In the genomic region with DNA sequence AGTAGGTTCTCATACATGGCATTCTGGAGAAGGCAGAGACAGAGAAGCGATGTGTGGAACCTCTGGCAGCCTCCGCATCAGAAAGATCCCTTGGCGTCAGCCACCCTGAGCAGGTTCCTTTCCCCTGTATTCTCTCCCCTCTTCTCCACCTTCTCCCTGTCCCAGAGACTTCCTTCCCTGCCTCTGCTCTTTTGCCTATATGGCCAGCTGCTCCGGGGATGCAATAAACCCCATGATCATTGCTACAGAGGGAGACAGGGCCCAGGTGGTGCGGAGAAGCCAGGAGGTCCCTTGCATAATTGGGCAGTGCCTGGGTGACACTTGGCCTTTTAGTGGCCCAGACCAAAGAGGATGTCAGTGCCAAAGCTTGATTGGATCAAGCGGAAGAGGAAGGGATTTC, we compare ENCODE assay signal across 19 mouse cellular contexts.
A peak's percentile ranks its signal among the peaks of the same experiment; 100 is the strongest.
DNase-seq lines count a peak whose midpoint lies in the region; ATAC-seq lines count a peak whose summit lies in the region.
"Had no signal": no experiment of that assay in that cellular context is flagged by ENCODE, and none has a peak within 500 bp of the region (broad histone marks: within the 10 kb centered on the region; RNA-seq: fewer than 3 reads in every experiment).

No protein-coding gene starts in this region.

- H3K4me1 ChIP-seq in midbrain, embryonic 11.5 days (ENCODE audit: control insufficient read depth, insufficient read depth, low read length): peaks cover 2% of the 10 kb centered on the region; the same call in 1 of the 2 replicates
- H3K4me1 ChIP-seq in midbrain, embryonic 16.5 days (ENCODE audit: control insufficient read depth, insufficient read depth, low read length): no peaks in the 10 kb centered on the region

- no peak overlapping the region for H3K27ac ChIP-seq in midbrain, embryonic 11.5 days (ENCODE audit: low read depth, low read length)
- H3K27ac ChIP-seq in midbrain, embryonic 16.5 days (ENCODE audit: low read length): no peak overlapping the region

- 97% methylated on average over 6 of the region's 6 CpGs for WGBS in midbrain, embryonic 11.5 days
- WGBS in midbrain, embryonic 16.5 days: 95% methylated on average over 6 of the region's 6 CpGs

- no peaks in the 10 kb centered on the region for H3K27me3 ChIP-seq in midbrain, embryonic 11.5 days (ENCODE audit: control insufficient read depth, insufficient read depth, low read length)
- H3K27me3 ChIP-seq in midbrain, embryonic 16.5 days (ENCODE audit: control insufficient read depth, insufficient read depth, low read depth, low read length): no peaks in the 10 kb centered on the region
- H3K27me3 ChIP-seq: CH12.LX, Patski had no signal

- H3K4me2 ChIP-seq in midbrain, embryonic 11.5 days: no peak overlapping the region
- no peak overlapping the region for H3K4me2 ChIP-seq in midbrain, embryonic 16.5 days (ENCODE audit: low read length)

- no peak for ATAC-seq in midbrain, embryonic 11.5 days (ENCODE audit: low FRiP score)
- no peak for ATAC-seq in midbrain, embryonic 16.5 days
- ATAC-seq: activated CD4-positive, CD25-positive, alpha-beta regulatory T cell, adult 4 months; CD4-positive, CD25-positive, alpha-beta regulatory T cell, adult 4 months; Patski had no signal

- H3K4me3 ChIP-seq in midbrain, embryonic 11.5 days (ENCODE audit: low read depth, low read length): no peak overlapping the region
- no peak overlapping the region for H3K4me3 ChIP-seq in midbrain, embryonic 16.5 days (ENCODE audit: low read depth, low read length)

- no peaks in the 10 kb centered on the region for H3K36me3 ChIP-seq in midbrain, embryonic 11.5 days (ENCODE audit: control insufficient read depth, insufficient read depth, low read length)
- no peaks in the 10 kb centered on the region for H3K36me3 ChIP-seq in midbrain, embryonic 16.5 days (ENCODE audit: control insufficient read depth, insufficient read depth, low read length)
- H3K36me3 ChIP-seq: G1E had no signal

- no peaks in the 10 kb centered on the region for H3K9me3 ChIP-seq in midbrain, embryonic 11.5 days (ENCODE audit: control insufficient read depth, low read length)
- no peaks in the 10 kb centered on the region for H3K9me3 ChIP-seq in midbrain, embryonic 16.5 days (replicated peaks; ENCODE audit: control insufficient read depth, low read length, poor library complexity, severe bottlenecking)

- DNase-seq in heart, adult 11 months: peak; percentile 84
- DNase-seq in heart, adult 18-20 months: no peak
- DNase-seq in midbrain, embryonic 11.5 days (ENCODE audit: low spot score, missing footprints): peak; percentile 56
- DNase-seq: adrenal gland, adult 2 months; adrenal gland, adult 8-10 months; adrenal gland, postnatal 10 days; adrenal gland, postnatal 14 days; adrenal gland, postnatal 25 days; adrenal gland, postnatal 36 days; B cell, adult 2 months; cerebellum, adult 11 months; cerebellum, adult 11-12 months; cerebellum, adult 18-20 months had no signal

- no peak overlapping the region for H3K9ac ChIP-seq in midbrain, embryonic 11.5 days (ENCODE audit: low read length)
- H3K9ac ChIP-seq in midbrain, embryonic 16.5 days (ENCODE audit: low read depth, low read length): no peak overlapping the region

Comparison
In these comparisons a context has a peak if more than half of its experiments do, and no peak if none do; other contexts are left out.
1. DNase-seq: peak in heart, adult 11 months (single experiment) and midbrain, embryonic 11.5 days (single experiment); none in heart, adult 18-20 months (0 of 2).